Mouse (Mus musculus): Measurements from ENCODE around the gene Tprn. TPM values are rescaled to one million over a fixed set of nuclear protein-coding genes. Genes with fewer than 3 reads are reported as not detected.

Gene Tprn
- polyA plus RNA-seq, 1 experiment from 2014 or later, result 3.1 TPM

GRCm38 (mm10) chr2:25237522-25237921, 24.9 kb upstream of the Tprn start:
- no peak for ATAC-seq (ENCODE audit: insufficient number of reproducible peaks, insufficient read depth, low FRiP score, low read depth)
- no peaks in the 10 kb centered on the region for H3K36me3 ChIP-seq (ENCODE audit: control insufficient read depth, insufficient read depth, low read length)
- 53% methylated on average over 4 of the region's 4 CpGs for WGBS
- no peak overlapping the region for H3K4me3 ChIP-seq (ENCODE audit: control insufficient read depth in 1 of 2, insufficient read depth in 1 of 2, low read depth in 1 of 2, low read length in 2 of 2)
- H3K27me3 ChIP-seq (ENCODE audit: control insufficient read depth, insufficient read depth, low read length), result peaks cover 21% of the 10 kb centered on the region
- H3K9me3 ChIP-seq (ENCODE audit: control insufficient read depth, low read length), result no peaks in the 10 kb centered on the region
- H3K4me2 ChIP-seq (ENCODE audit: low read length), result no peak overlapping the region
- H3K27ac ChIP-seq (replicated peaks in 1 of 2; ENCODE audit: control insufficient read depth in 1 of 2, insufficient read depth in 1 of 2, low read depth in 2 of 2, low read length in 2 of 2), result no peak overlapping the region
- peaks cover 8 to 14% of the 10 kb centered on the region in 2 experiments for H3K4me1 ChIP-seq (ENCODE audit: control insufficient read depth in 2 of 2, insufficient read depth in 2 of 2, low read length in 2 of 2)
- no peak overlapping the region for H3K9ac ChIP-seq (ENCODE audit: low read length)

GRCm38 (mm10) chr2:25238106-25238505, 24.3 kb upstream of the Tprn start:
- H3K9me3 ChIP-seq (ENCODE audit: control insufficient read depth, low read length), result no peaks in the 10 kb centered on the region
- H3K4me3 ChIP-seq (ENCODE audit: control insufficient read depth in 1 of 2, insufficient read depth in 1 of 2, low read depth in 1 of 2, low read length in 2 of 2), result no peak overlapping the region
- no peak overlapping the region for H3K27ac ChIP-seq (replicated peaks in 1 of 2; ENCODE audit: control insufficient read depth in 1 of 2, insufficient read depth in 1 of 2, low read depth in 2 of 2, low read length in 2 of 2)
- no peak overlapping the region for H3K9ac ChIP-seq (ENCODE audit: low read length)
- H3K4me1 ChIP-seq (ENCODE audit: control insufficient read depth in 2 of 2, insufficient read depth in 2 of 2, low read length in 2 of 2), result peaks cover 8 to 18% of the 10 kb centered on the region in 2 experiments
- no peak overlapping the region for H3K4me2 ChIP-seq (ENCODE audit: low read length)
- no peaks in the 10 kb centered on the region for H3K36me3 ChIP-seq (ENCODE audit: control insufficient read depth, insufficient read depth, low read length)
- no peak for ATAC-seq (ENCODE audit: insufficient number of reproducible peaks, insufficient read depth, low FRiP score, low read depth)
- H3K27me3 ChIP-seq (ENCODE audit: control insufficient read depth, insufficient read depth, low read length), result peaks cover 27% of the 10 kb centered on the region

GRCm38 (mm10) chr2:25239766-25240165, 22.7 kb upstream of the Tprn start:
- Histone ChIP-seq H3K9ac (ENCODE audit: low read length) (no peak overlapping the region), H3K4me2 (ENCODE audit: low read length) (no peak overlapping the region), H3K4me3 (ENCODE audit: control insufficient read depth in 1 of 2, insufficient read depth in 1 of 2, low read depth in 1 of 2, low read length in 2 of 2) (no peak overlapping the region), H3K9me3 (ENCODE audit: control insufficient read depth, low read length) (no peaks in the 10 kb centered on the region), H3K4me1 (ENCODE audit: control insufficient read depth in 2 of 2, insufficient read depth in 2 of 2, low read length in 2 of 2) (peaks cover 8 to 18% of the 10 kb centered on the region in 2 experiments), H3K27me3 (ENCODE audit: control insufficient read depth, insufficient read depth, low read length) (peaks cover 28% of the 10 kb centered on the region), H3K27ac (replicated peaks in 1 of 2; ENCODE audit: control insufficient read depth in 1 of 2, insufficient read depth in 1 of 2, low read depth in 2 of 2, low read length in 2 of 2) (no peak overlapping the region), H3K36me3 (ENCODE audit: control insufficient read depth, insufficient read depth, low read length) (no peaks in the 10 kb centered on the region)
- no peak for ATAC-seq (ENCODE audit: insufficient number of reproducible peaks, insufficient read depth, low FRiP score, low read depth)
- 76% methylated on average over 3 of the region's 3 CpGs for WGBS

GRCm38 (mm10) chr2:25240310-25240709, 22.1 kb upstream of the Tprn start:
- Histone ChIP-seq H3K4me1 (ENCODE audit: control insufficient read depth in 2 of 2, insufficient read depth in 2 of 2, low read length in 2 of 2) (peaks cover 8 to 18% of the 10 kb centered on the region in 2 experiments), H3K4me2 (ENCODE audit: low read length) (peak overlapping the region; percentile 98), H3K9me3 (ENCODE audit: control insufficient read depth, low read length) (no peaks in the 10 kb centered on the region), H3K36me3 (ENCODE audit: control insufficient read depth, insufficient read depth, low read length) (no peaks in the 10 kb centered on the region), H3K9ac (ENCODE audit: low read length) (peak overlapping the region; percentile 2; the same call in 1 of the 2 replicates), H3K27ac (replicated peaks in 1 of 2; ENCODE audit: control insufficient read depth in 1 of 2, insufficient read depth in 1 of 2, low read depth in 2 of 2, low read length in 2 of 2) (no peak overlapping the region), H3K27me3 (ENCODE audit: control insufficient read depth, insufficient read depth, low read length) (peaks cover 28% of the 10 kb centered on the region), H3K4me3 (ENCODE audit: control insufficient read depth in 1 of 2, insufficient read depth in 1 of 2, low read depth in 1 of 2, low read length in 2 of 2) (peak overlapping the region; percentile 19 to 28; a peak in 3 of 4 replicates)
- ATAC-seq (ENCODE audit: insufficient number of reproducible peaks, insufficient read depth, low FRiP score, low read depth), result no peak
- 53% methylated on average over 8 of the region's 8 CpGs for WGBS

GRCm38 (mm10) chr2:25240723-25241437, 21.5 kb upstream of the Tprn start:
- peak; percentile 64 for ATAC-seq (ENCODE audit: insufficient number of reproducible peaks, insufficient read depth, low FRiP score, low read depth)
- H3K9ac ChIP-seq (ENCODE audit: low read length), result peak overlapping the region; percentile 2; the same call in 1 of the 2 replicates
- 2% methylated on average over 29 of the region's 29 CpGs for WGBS

GRCm38 (mm10) chr2:25241438-25241775, 21.0 kb upstream of the Tprn start:
- peaks cover 28% of the 10 kb centered on the region for H3K27me3 ChIP-seq (ENCODE audit: control insufficient read depth, insufficient read depth, low read length)
- peak overlapping the region; percentile 98 for H3K4me2 ChIP-seq (ENCODE audit: low read length)
- no peaks in the 10 kb centered on the region for H3K9me3 ChIP-seq (ENCODE audit: control insufficient read depth, low read length)
- no peaks in the 10 kb centered on the region for H3K36me3 ChIP-seq (ENCODE audit: control insufficient read depth, insufficient read depth, low read length)
- 20% methylated on average over 6 of the region's 6 CpGs for WGBS
- H3K4me1 ChIP-seq (ENCODE audit: control insufficient read depth in 2 of 2, insufficient read depth in 2 of 2, low read length in 2 of 2), result peaks cover 8 to 18% of the 10 kb centered on the region in 2 experiments
- H3K9ac ChIP-seq (ENCODE audit: low read length), result peak overlapping the region; percentile 2; the same call in 1 of the 2 replicates
- ATAC-seq (ENCODE audit: insufficient number of reproducible peaks, insufficient read depth, low FRiP score, low read depth), result no peak
- H3K4me3 ChIP-seq (ENCODE audit: control insufficient read depth in 1 of 2, insufficient read depth in 1 of 2, low read depth in 1 of 2, low read length in 2 of 2), result peak overlapping the region; percentile 47 to 53
- no peak overlapping the region for H3K27ac ChIP-seq (replicated peaks in 1 of 2; ENCODE audit: control insufficient read depth in 1 of 2, insufficient read depth in 1 of 2, low read depth in 2 of 2, low read length in 2 of 2)

More at GRCm38 (mm10) chr2:25240723-25241437, 21.5 kb upstream of the Tprn start:
- Histone ChIP-seq H3K4me2 (ENCODE audit: low read length) (peak overlapping the region; percentile 98), H3K27me3 (ENCODE audit: control insufficient read depth, insufficient read depth, low read length) (peaks cover 28% of the 10 kb centered on the region), H3K4me3 (ENCODE audit: control insufficient read depth in 1 of 2, insufficient read depth in 1 of 2, low read depth in 1 of 2, low read length in 2 of 2) (peak overlapping the region; percentile 19 to 28), H3K9me3 (ENCODE audit: control insufficient read depth, low read length) (no peaks in the 10 kb centered on the region), H3K27ac (replicated peaks in 1 of 2; ENCODE audit: control insufficient read depth in 1 of 2, insufficient read depth in 1 of 2, low read depth in 2 of 2, low read length in 2 of 2) (no peak overlapping the region), H3K4me1 (ENCODE audit: control insufficient read depth in 2 of 2, insufficient read depth in 2 of 2, low read length in 2 of 2) (peaks cover 8 to 18% of the 10 kb centered on the region in 2 experiments), H3K36me3 (ENCODE audit: control insufficient read depth, insufficient read depth, low read length) (no peaks in the 10 kb centered on the region)

GRCm38 (mm10) chr2:25242101-25242506, 20.3 kb upstream of the Tprn start, which contains the start of the genes Rnf208 and Cysrt1:
TSS of gene Rnf208 (plus strand) at chr2:25242255.
TSS of gene Cysrt1 (minus strand) at chr2:25242452.
- H3K27ac ChIP-seq (replicated peaks in 1 of 2; ENCODE audit: control insufficient read depth in 1 of 2, insufficient read depth in 1 of 2, low read depth in 2 of 2, low read length in 2 of 2), result no peak within 1 kb of the TSS
- no peaks in the 10 kb centered on the region for H3K9me3 ChIP-seq (ENCODE audit: control insufficient read depth, low read length)
- peaks cover under 1% of the 10 kb centered on the region; the same call in 1 of the 2 replicates for H3K36me3 ChIP-seq (ENCODE audit: control insufficient read depth, insufficient read depth, low read length)
- peaks cover 28% of the 10 kb centered on the region for H3K27me3 ChIP-seq (ENCODE audit: control insufficient read depth, insufficient read depth, low read length)
- H3K4me1 ChIP-seq (ENCODE audit: control insufficient read depth in 2 of 2, insufficient read depth in 2 of 2, low read length in 2 of 2), result peaks cover 8 to 18% of the 10 kb centered on the region in 2 experiments
- H3K4me2 ChIP-seq (ENCODE audit: low read length), result peak within 1 kb of the TSS; percentile 98
- WGBS, result under 1% methylated on average over 55 of the region's 59 CpGs
- H3K4me3 ChIP-seq (ENCODE audit: control insufficient read depth in 1 of 2, insufficient read depth in 1 of 2, low read depth in 1 of 2, low read length in 2 of 2), result peak within 1 kb of the TSS; percentile 47 to 53
- peak within 1 kb of the TSS; percentile 77 for H3K9ac ChIP-seq (ENCODE audit: low read length)
- no peak for ATAC-seq (ENCODE audit: insufficient number of reproducible peaks, insufficient read depth, low FRiP score, low read depth)
